Mouse (Mus musculus): Measurements from ENCODE around the gene Tom1l2. TPM values are rescaled to one million over a fixed set of nuclear protein-coding genes. Genes with fewer than 3 reads are reported as not detected.

Gene Tom1l2
- total and polyA plus RNA-seq, 3 experiments = 4.8 to 10.4 (median 10.4) TPM

DNA sequence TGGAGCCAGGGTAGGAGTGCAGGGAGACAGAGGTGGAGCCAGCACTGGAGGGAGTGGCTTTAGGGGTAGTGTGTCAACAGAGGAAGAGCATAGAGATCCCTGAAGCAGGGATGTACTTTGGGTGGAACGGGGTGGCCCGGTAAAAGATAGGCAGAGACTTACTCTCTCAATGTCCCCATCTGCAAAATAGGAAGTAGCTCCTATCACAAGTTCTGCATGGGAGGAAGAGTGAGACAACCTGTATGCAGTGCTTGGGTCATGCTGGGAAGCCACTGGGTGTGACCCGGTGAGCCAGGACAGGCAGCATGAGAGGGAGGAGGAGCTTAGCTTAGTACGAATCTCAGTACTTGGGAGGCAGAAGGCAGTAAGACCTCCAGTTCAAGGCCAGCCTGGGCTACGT, 6.4 kb upstream of the Tom1l2 start:
- no peak overlapping the region for H3K4me2 ChIP-seq (ENCODE audit: insufficient read depth, low read depth, poor library complexity, severe bottlenecking)
- no peak overlapping the region for H3K27ac ChIP-seq (ENCODE audit: insufficient read depth, low read depth)
- dilution Hi-C loops (cut with MboI; ENCODE audit: extremely low pct_ligation_motif_present, extremely low pct_unique_long_range_greater_than_20kb, low sequenced_read_pairs) (no loop called here), in situ Hi-C loops (cut with MboI; ENCODE audit: low pct_ligation_motif_present, low pct_unique_long_range_greater_than_20kb, low sequenced_read_pairs) (no loop called here)
- H3K9me3 ChIP-seq (replicated peaks; ENCODE audit: low read length) = no peaks in the 10 kb centered on the region
- H3K27me3 ChIP-seq (replicated peaks) = no peaks in the 10 kb centered on the region
- TF ChIP-seq MXI1 (IDR thresholded peaks at IDR 0.05; ENCODE audit: low read depth, low read length) = no peak
- TF ChIP-seq ELF1 (IDR thresholded peaks at IDR 0.05; ENCODE audit: low read depth, low read length) = no peak
- no peak for TF ChIP-seq HCFC1 (IDR thresholded peaks at IDR 0.05; ENCODE audit: low read depth, low read length)
- no peak for TF ChIP-seq JUN (IDR thresholded peaks at IDR 0.05; ENCODE audit: insufficient read depth, low read depth, low read length)
- no peak for TF ChIP-seq PAX5 (IDR thresholded peaks at IDR 0.05; ENCODE audit: low read length)
- TF ChIP-seq TCF12 (IDR thresholded peaks at IDR 0.05; ENCODE audit: low read depth, low read length) = no peak
- TF ChIP-seq GABPA (IDR thresholded peaks at IDR 0.05; ENCODE audit: insufficient replicate concordance, low read depth, low read length) = no peak
- TF ChIP-seq POLR2AphosphoS2 (IDR thresholded peaks at IDR 0.05; ENCODE audit: low read depth, low read length) = no peak
- no peak for TF ChIP-seq MYC (IDR thresholded peaks at IDR 0.05; ENCODE audit: low read depth, low read length)
- no peak for TF ChIP-seq JUND (conservative IDR thresholded peaks at IDR 0.05; ENCODE audit: low read depth, low read length)
- no peak for TF ChIP-seq CHD1 (IDR thresholded peaks at IDR 0.05; ENCODE audit: low read depth, low read length)
- TF ChIP-seq NRF1 (IDR thresholded peaks at IDR 0.05; ENCODE audit: low read depth, low read length) = no peak
- H3K4me3 ChIP-seq (replicated peaks in 1 of 3; ENCODE audit: low read depth in 2 of 3, low read length in 2 of 3, poor library complexity in 1 of 3) = no peak overlapping the region
- no peaks in the 10 kb centered on the region for H3K79me2 ChIP-seq (replicated peaks; ENCODE audit: control insufficient read depth, extremely low read depth, insufficient read depth, poor library complexity, severe bottlenecking)
- no peaks in the 10 kb centered on the region for H3K36me3 ChIP-seq (replicated peaks in 1 of 2; ENCODE audit: control insufficient read depth in 1 of 2, insufficient read depth in 1 of 2, low read length in 1 of 2)
- DNase-seq (ENCODE audit: extremely low read depth) = no peak
- H3K9ac ChIP-seq (ENCODE audit: insufficient read depth, low read depth) = no peak overlapping the region
- H3K4me1 ChIP-seq (ENCODE audit: control insufficient read depth in 1 of 2, insufficient read depth in 2 of 2) = peaks cover 0 to 12% of the 10 kb centered on the region in 2 experiments; a peak in 2 of 4 replicates

- Histone ChIP-seq H3K9ac (ENCODE audit: insufficient read depth, low read depth) (no peak overlapping the region), H3K36me3 (replicated peaks in 1 of 2; ENCODE audit: control insufficient read depth in 1 of 2, insufficient read depth in 1 of 2, low read length in 1 of 2) (no peaks in the 10 kb centered on the region), H3K27me3 (replicated peaks) (no peaks in the 10 kb centered on the region), H3K4me1 (ENCODE audit: control insufficient read depth in 1 of 2, insufficient read depth in 2 of 2) (peaks cover 0 to 18% of the 10 kb centered on the region in 2 experiments; a peak in 2 of 4 replicates), H3K4me2 (ENCODE audit: insufficient read depth, low read depth, poor library complexity, severe bottlenecking) (no peak overlapping the region), H3K27ac (ENCODE audit: insufficient read depth, low read depth) (no peak overlapping the region), H3K79me2 (replicated peaks; ENCODE audit: control insufficient read depth, extremely low read depth, insufficient read depth, poor library complexity, severe bottlenecking) (no peaks in the 10 kb centered on the region), H3K4me3 (replicated peaks in 1 of 3; ENCODE audit: low read depth in 2 of 3, low read length in 2 of 3, poor library complexity in 1 of 3) (no peak overlapping the region), H3K9me3 (replicated peaks; ENCODE audit: low read length) (no peaks in the 10 kb centered on the region)
- dilution Hi-C loops (cut with MboI; ENCODE audit: extremely low pct_ligation_motif_present, extremely low pct_unique_long_range_greater_than_20kb, low sequenced_read_pairs) (no loop called here), in situ Hi-C loops (cut with MboI; ENCODE audit: low pct_ligation_motif_present, low pct_unique_long_range_greater_than_20kb, low sequenced_read_pairs) (no loop called here)
- DNase-seq (ENCODE audit: extremely low read depth) = no peak
- TF ChIP-seq E2F4 (IDR thresholded peaks at IDR 0.05; ENCODE audit: insufficient replicate concordance, low read depth, low read length) (no peak), SIN3A (IDR thresholded peaks at IDR 0.05; ENCODE audit: low read length) (no peak), UBTF (IDR thresholded peaks at IDR 0.05; ENCODE audit: low read depth, low read length) (no peak), POLR2AphosphoS2 (IDR thresholded peaks at IDR 0.05; ENCODE audit: low read depth, low read length) (no peak), USF1 (IDR thresholded peaks at IDR 0.05; ENCODE audit: low read depth, low read length) (no peak), RCOR1 (conservative IDR thresholded peaks at IDR 0.05; ENCODE audit: low read depth, low read length) (no peak), PAX5 (IDR thresholded peaks at IDR 0.05; ENCODE audit: low read length) (no peak), MEF2A (IDR thresholded peaks at IDR 0.05; ENCODE audit: borderline replicate concordance, low read depth, low read length) (no peak), NRF1 (IDR thresholded peaks at IDR 0.05; ENCODE audit: low read depth, low read length) (no peak), NELFE (IDR thresholded peaks at IDR 0.05; ENCODE audit: low read depth, low read length) (no peak), GABPA (IDR thresholded peaks at IDR 0.05; ENCODE audit: insufficient replicate concordance, low read depth, low read length) (no peak), CTCF (conservative IDR thresholded peaks at IDR 0.05 in 1 of 2, IDR thresholded peaks at IDR 0.05 in 1 of 2; ENCODE audit: low read depth in 2 of 2, low read length in 2 of 2) (no peak), CHD1 (IDR thresholded peaks at IDR 0.05; ENCODE audit: low read depth, low read length) (no peak), ETS1 (conservative IDR thresholded peaks at IDR 0.05; ENCODE audit: low read depth, low read length) (no peak), SMC3 (IDR thresholded peaks at IDR 0.05; ENCODE audit: low read depth, low read length) (no peak), MAZ (IDR thresholded peaks at IDR 0.05; ENCODE audit: low read depth, low read length) (no peak)
Observed at GRCm38 (mm10) chr11:60358548-60358947, 5.8 kb upstream of the Tom1l2 start.
